Mouse (Mus musculus) stomach, embryonic 14.5 days (tissue): ENCODE measurements around the gene Rnf43. TPM values are rescaled to one million over a fixed set of nuclear protein-coding genes. Genes with fewer than 3 reads are reported as not detected.
A peak's percentile ranks its signal among the peaks of the same experiment; 100 is the strongest.

Source experiments
- ATAC-seq: fragments of 200-750 bp; cut with Nextera tagmentation; 2 replicates; pipeline ENCODE4 v1.8.0; 2017; ENCODE audit warnings: low read depth, moderate TSS enrichment; ENCODE audit not compliant: insufficient number of reproducible peaks, insufficient read depth, low FRiP score
- H3K27ac ChIP-seq: fragments of 300-500 bp; sonication (generic); 2 replicates; pipeline ENCODE4 v1.5.1; 2014; ENCODE audit warnings: mild to moderate bottlenecking, low read length, moderate library complexity, mixed read lengths
- H3K27me3 ChIP-seq: fragments of 300-500 bp; sonication (generic); 2 replicates; pipeline ENCODE4 v1.6.1; 2014; ENCODE audit warnings: low read length, control low read depth, mixed read lengths; ENCODE audit not compliant: control insufficient read depth, insufficient read depth
- H3K36me3 ChIP-seq: fragments of 300-500 bp; sonication (generic); 2 replicates; pipeline ENCODE4 v1.6.1; 2014; ENCODE audit warnings: mild to moderate bottlenecking, control low read depth, low read length, moderate library complexity, mixed read lengths; ENCODE audit not compliant: control insufficient read depth, insufficient read depth
- H3K4me1 ChIP-seq: fragments of 300-500 bp; sonication (generic); 2 replicates; pipeline ENCODE4 v1.6.1; 2014; ENCODE audit warnings: low read length, control low read depth, mixed read lengths; ENCODE audit not compliant: control insufficient read depth, insufficient read depth
- H3K4me2 ChIP-seq: fragments of 300-500 bp; sonication (generic); replicated peaks from 2 replicates; pipeline ENCODE4 v1.6.1; 2014; ENCODE audit warnings: low read depth, low read length, control low read depth
- H3K4me3 ChIP-seq: fragments of 300-500 bp; sonication (generic); 2 replicates; pipeline ENCODE4 v1.5.1; 2014; ENCODE audit warnings: low read depth, low read length, control low read depth
- H3K9ac ChIP-seq: fragments of 300-500 bp; sonication (generic); replicated peaks from 2 replicates; pipeline ENCODE4 v1.6.1; 2014; ENCODE audit warnings: low read depth, mild to moderate bottlenecking, control low read depth, low read length, moderate library complexity, mixed read lengths
- H3K9me3 ChIP-seq: fragments of 300-500 bp; sonication (generic); 2 replicates; pipeline ENCODE4 v1.6.1; 2016; ENCODE audit warnings: low read depth, low read length, control low read depth; ENCODE audit not compliant: control insufficient read depth
- WGBS: fragments of 180-500 bp; shearing (Covaris S2); extraction: QIAGEN DNeasy Blood & Tissue Kit; methylation state at CpG from one replicate; pipeline ENCODE4 v1.1.7; 2014; 5-methylcytosine and 5-hydroxymethylcytosine counted together
- polyA plus RNA-seq: library from polyadenylated mRNA; unstranded; fragments of >200 nt; fragmentation: Nextera tagmentation; extraction: Ambion mirVana; gene quantifications from 2 replicates; pipeline ENCODE4 v1.2.1, GENCODE M21; 2014

The Rnf43 gene
- polyA plus RNA-seq, 1 experiment from 2014 or later = 20.2 TPM

DNA sequence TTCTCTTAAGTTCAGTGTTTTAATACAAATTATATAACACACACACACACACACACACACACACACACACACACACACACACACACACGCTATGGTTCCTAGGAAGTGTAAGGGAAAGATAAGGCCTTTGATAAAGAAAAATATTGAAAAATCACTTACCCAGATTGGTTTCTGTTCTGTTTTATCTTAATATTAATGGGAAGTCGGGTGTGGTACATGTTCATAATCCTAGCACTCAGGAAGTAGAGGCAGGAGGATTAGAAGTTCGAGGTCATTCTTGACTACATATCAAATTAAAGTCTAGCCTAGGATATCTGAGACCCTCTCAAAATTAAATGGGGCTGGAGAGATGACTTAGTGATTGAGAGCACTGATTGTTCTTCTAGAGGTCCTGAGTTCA is 59.6 kb downstream of the Rnf43 start:
- ATAC-seq = no peak
- Histone ChIP-seq H3K4me1 (peaks cover 19% of the 10 kb centered on the region), H3K4me2 (no peak overlapping the region), H3K9ac (no peak overlapping the region), H3K36me3 (no peaks in the 10 kb centered on the region), H3K27ac (no peak overlapping the region), H3K9me3 (no peaks in the 10 kb centered on the region), H3K27me3 (no peaks in the 10 kb centered on the region), H3K4me3 (no peak overlapping the region)
- 85% methylated on average over 3 of the region's 3 CpGs for WGBS

DNA sequence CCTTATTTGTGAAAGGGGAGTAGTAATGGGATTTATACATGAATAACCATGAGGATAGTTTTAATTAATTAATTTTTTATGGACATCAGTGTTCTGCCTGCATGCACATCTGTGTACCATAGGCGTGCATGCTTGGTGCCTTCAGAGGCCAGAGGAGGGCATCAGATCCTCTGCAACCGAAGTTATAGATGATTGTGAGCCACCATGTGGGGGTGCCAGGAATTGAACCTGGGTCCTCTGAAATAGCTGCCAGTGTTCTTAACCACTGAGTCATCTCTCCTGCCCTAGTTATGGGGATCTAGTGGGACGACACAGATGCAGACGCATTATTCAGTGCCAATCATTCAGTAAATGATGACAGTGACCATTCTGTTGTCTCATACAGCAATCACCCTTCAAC is 60.4 kb downstream of the Rnf43 start:
- peaks cover 19% of the 10 kb centered on the region for H3K4me1 ChIP-seq
- H3K9ac ChIP-seq = no peak overlapping the region
- WGBS = 85% methylated on average over 4 of the region's 4 CpGs
- no peak overlapping the region for H3K4me2 ChIP-seq
- H3K9me3 ChIP-seq = no peaks in the 10 kb centered on the region
- ATAC-seq = no peak
- no peak overlapping the region for H3K4me3 ChIP-seq
- no peaks in the 10 kb centered on the region for H3K27me3 ChIP-seq
- H3K27ac ChIP-seq = no peak overlapping the region
- no peaks in the 10 kb centered on the region for H3K36me3 ChIP-seq

DNA sequence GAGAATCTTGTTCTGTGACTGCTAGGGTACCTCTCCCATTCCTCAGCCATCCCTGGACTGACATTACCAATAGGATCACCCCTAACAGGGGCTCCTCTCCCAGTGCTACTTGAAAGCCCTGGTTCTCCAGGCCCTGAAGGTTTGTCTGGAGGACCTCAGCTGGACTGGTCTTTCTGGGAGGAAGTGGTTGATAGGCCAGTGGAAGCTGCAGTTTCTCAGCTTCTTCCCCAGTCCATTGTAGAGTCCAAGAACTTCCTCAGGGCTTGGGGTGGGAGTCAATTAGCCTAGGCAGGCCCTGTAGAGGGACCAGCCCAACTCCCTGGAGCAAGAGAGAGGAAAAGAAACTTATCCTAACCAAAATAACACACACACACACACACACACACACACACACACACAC is 63.0 kb downstream of the Rnf43 start:
- ATAC-seq = no peak
- Histone ChIP-seq H3K9me3 (no peaks in the 10 kb centered on the region), H3K4me1 (peaks cover 19% of the 10 kb centered on the region), H3K36me3 (no peaks in the 10 kb centered on the region), H3K4me2 (no peak overlapping the region), H3K27ac (peak overlapping the region; percentile 64), H3K27me3 (no peaks in the 10 kb centered on the region), H3K4me3 (no peak overlapping the region), H3K9ac (no peak overlapping the region)

DNA sequence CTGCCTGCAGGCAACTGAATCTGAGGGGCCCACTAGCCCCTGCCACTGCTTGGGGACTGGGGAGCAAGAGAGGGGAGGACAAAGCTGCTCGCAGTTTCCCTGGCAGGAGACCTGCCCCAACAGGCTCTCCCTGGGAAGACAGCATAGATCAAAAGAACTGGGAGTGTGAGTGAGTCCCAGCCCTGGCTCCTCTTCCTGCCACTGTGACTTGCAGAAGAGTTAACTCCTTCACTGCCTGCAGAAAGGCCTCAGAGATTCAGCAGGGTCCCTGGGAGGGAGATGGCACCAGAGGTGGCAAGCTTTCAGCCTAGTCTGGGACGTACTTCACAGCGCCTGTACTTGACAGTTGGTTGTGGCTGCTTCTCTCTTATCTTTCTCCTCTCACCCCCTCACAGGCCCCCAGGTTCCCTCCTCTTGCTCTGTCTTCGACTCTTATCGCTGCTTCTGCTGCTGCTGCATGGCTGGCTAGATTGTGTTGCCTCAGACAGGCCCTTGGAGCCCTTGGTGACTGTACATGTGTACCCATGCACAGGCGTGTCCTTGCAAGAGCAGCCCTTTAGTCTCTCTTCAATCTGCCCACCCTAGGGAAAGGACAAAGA is 63.5 kb downstream of the Rnf43 start:
- 17% methylated on average over 6 of the region's 6 CpGs for WGBS
- peak overlapping the region; percentile 20; the same call in 1 of the 2 replicates for H3K4me2 ChIP-seq
- H3K36me3 ChIP-seq = no peaks in the 10 kb centered on the region
- peak; percentile 79; the same call in 1 of the 2 replicates for ATAC-seq
- H3K4me3 ChIP-seq = no peak overlapping the region
- no peaks in the 10 kb centered on the region for H3K9me3 ChIP-seq
- no peaks in the 10 kb centered on the region for H3K27me3 ChIP-seq
- peak overlapping the region; percentile 64 for H3K27ac ChIP-seq
- peaks cover 15% of the 10 kb centered on the region for H3K4me1 ChIP-seq
- H3K9ac ChIP-seq = no peak overlapping the region

DNA sequence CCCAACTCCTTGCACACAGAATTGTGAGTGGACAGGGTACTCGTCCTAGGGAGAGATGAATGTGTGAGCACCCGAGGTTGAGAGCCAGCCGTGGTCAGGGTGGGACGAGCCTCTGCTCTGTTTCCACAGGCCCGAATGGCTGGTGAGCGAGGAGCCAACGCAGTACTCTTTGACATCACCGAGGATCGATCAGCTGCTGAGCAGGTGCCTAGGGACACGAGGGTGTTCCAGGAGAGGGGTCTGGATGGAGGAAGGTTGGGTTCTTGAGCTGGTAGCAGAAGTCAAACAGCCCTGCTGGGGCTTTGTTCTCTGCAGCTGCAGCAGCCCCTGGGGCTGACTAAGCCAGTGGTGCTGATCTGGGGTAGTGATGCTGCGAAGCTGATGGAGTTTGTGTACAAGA is 64.5 kb downstream of the Rnf43 start:
- H3K4me3 ChIP-seq = no peak overlapping the region
- no peaks in the 10 kb centered on the region for H3K27me3 ChIP-seq
- H3K9me3 ChIP-seq = no peaks in the 10 kb centered on the region
- no peak for ATAC-seq
- no peak overlapping the region for H3K9ac ChIP-seq
- H3K36me3 ChIP-seq = no peaks in the 10 kb centered on the region
- H3K4me2 ChIP-seq = no peak overlapping the region
- 56% methylated on average over 11 of the region's 11 CpGs for WGBS
- H3K27ac ChIP-seq = peak overlapping the region; percentile 11; the same call in 1 of the 2 replicates
- peaks cover 14% of the 10 kb centered on the region for H3K4me1 ChIP-seq

DNA sequence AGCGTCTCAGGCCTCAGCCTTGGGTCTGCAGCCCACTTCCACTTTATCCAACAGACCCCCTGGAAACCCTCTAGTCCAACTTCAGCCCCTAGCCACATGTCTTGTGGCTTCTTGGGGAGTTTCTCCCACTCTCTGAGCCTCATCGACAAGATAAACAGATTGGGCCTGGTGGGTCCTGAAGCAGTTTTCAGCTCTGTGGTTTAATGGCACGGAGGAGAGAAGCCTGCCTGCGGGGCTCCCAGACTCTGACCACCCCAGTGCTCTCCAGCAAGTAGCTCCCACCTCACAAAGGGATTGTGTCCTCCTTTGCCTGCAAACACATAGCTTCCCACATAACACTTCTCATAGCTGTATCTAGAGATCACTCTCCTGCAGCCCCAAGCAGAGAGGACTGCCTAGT is 64.9 kb downstream of the Rnf43 start:
- no peak overlapping the region for H3K27ac ChIP-seq
- no peak overlapping the region for H3K4me2 ChIP-seq
- H3K4me3 ChIP-seq = no peak overlapping the region
- peaks cover 14% of the 10 kb centered on the region for H3K4me1 ChIP-seq
- ATAC-seq = no peak
- no peaks in the 10 kb centered on the region for H3K9me3 ChIP-seq
- H3K36me3 ChIP-seq = no peaks in the 10 kb centered on the region
- 69% methylated on average over 4 of the region's 4 CpGs for WGBS
- no peaks in the 10 kb centered on the region for H3K27me3 ChIP-seq
- H3K9ac ChIP-seq = no peak overlapping the region

DNA sequence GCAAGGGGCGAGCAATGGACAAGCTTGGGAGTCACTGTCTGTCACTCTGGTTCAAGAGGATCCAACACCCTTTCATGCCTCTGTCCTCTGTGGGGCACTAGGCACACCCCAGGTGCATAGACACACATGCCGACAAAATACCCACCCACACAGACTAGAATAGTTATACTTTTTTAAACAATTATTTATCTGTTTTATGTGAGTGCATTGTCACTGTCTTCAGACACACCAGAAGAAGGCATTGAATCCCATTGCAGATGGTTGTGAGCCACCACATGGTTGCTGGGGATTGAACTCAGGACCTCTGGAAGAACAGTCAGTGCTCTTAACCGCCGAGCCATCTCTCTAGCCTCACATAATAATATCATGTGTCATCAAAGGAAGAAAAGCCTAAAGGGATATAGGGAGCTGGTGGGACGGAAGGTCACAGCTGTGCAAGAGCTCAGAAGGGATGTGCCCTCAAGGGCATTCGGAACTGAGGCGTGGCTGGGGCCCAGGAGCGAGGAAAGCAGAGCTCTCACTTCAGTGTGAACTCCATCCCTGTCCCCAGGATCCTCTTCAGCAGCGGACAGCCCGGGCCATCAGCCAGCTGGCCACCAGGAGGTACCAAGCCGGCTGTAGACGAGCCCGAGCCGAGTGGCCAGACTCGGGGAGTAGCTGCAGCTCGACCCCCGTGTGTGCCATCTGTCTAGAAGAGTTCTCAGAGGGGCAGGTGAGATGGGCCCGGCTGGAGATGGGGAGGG is 66.5 kb downstream of the Rnf43 start:
- 49% methylated on average over 18 of the region's 18 CpGs for WGBS
- H3K27ac ChIP-seq = no peak overlapping the region

DNA sequence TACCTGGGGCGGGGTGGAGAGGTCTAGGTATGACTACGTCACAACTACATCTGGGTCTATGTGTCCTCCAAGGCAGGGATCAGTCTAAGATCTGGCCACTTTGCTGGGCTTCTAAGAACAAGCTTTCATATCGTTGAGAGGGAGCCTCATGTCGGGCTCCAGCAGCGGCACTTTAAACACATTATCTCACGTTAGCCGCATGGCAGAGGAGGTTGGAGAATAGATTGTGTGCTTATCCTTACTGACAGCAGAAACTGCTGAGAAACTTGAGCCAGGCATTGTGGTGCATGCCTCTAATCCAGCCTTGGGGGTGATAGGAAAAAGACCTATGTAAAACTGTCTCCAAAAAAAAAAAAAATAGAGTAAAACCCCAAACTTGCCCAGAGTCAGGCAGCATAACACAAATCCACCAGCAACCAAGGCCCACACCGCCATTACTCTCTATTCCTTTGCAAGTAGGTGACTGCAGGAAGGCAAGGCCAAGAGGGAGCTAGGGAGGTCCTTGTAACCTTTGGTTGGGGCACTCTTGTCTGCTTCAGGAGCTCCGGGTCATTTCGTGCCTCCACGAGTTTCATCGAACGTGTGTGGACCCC is 67.2 kb downstream of the Rnf43 start:
- H3K27ac ChIP-seq = no peak overlapping the region
- no peaks in the 10 kb centered on the region for H3K36me3 ChIP-seq
- H3K4me2 ChIP-seq = no peak overlapping the region
- H3K4me1 ChIP-seq = peaks cover 13% of the 10 kb centered on the region
- H3K9ac ChIP-seq = no peak overlapping the region
- WGBS = 78% methylated on average over 13 of the region's 13 CpGs
- no peaks in the 10 kb centered on the region for H3K9me3 ChIP-seq
- no peak overlapping the region for H3K4me3 ChIP-seq
- H3K27me3 ChIP-seq = no peaks in the 10 kb centered on the region
- ATAC-seq = no peak; the same call in 1 of the 2 replicates

More for the DNA sequence above, 66.5 kb downstream of the Rnf43 start:
- Histone ChIP-seq H3K4me3 (no peak overlapping the region), H3K36me3 (no peaks in the 10 kb centered on the region), H3K4me1 (peaks cover 14% of the 10 kb centered on the region), H3K27me3 (no peaks in the 10 kb centered on the region), H3K9me3 (no peaks in the 10 kb centered on the region), H3K4me2 (no peak overlapping the region), H3K9ac (no peak overlapping the region)
- no peak for ATAC-seq
